Mouse (Mus musculus) forebrain, embryonic 14.5 days (tissue): ENCODE data around the gene Ikzf1. TPM values are rescaled to one million over a fixed set of nuclear protein-coding genes. Genes with fewer than 3 reads are reported as not detected.

Source experiments
- polyA plus RNA-seq: library from polyadenylated mRNA; unstranded; fragments of >200 nt; fragmentation: Nextera tagmentation; extraction: Ambion mirVana; gene quantifications from 2 replicates; pipeline ENCODE4 v1.2.1, GENCODE M21; 2014

The Ikzf1 gene
- polyA plus RNA-seq, 1 experiment from 2014 or later = 1.9 TPM

Other genes starting within 250 kb of the Ikzf1 start
- 1.2 TPM in 1 of 2 replicates, not detected in the other for gene Spata48, start 222.9 kb upstream of the Ikzf1 start, polyA plus RNA-seq
- 0.55 and 0.56 TPM in 2 replicates for gene Zpbp, start 222.6 kb upstream of the Ikzf1 start, polyA plus RNA-seq
- not detected in 2 replicates for gene 4930512M02Rik, start 57.2 kb upstream of the Ikzf1 start, polyA plus RNA-seq
- gene Fignl1, start 124.0 kb downstream of the Ikzf1 start, polyA plus RNA-seq = 38.2 and 40.2 TPM in 2 replicates
- gene Ddc, start 213.1 kb downstream of the Ikzf1 start, polyA plus RNA-seq = 7.3 TPM in 2 replicates